Mouse (Mus musculus) monocyte, adult 5-6 weeks (primary cell): Measurements from ENCODE around the gene Cel. TPM values are rescaled to one million over a fixed set of nuclear protein-coding genes. Genes with fewer than 3 reads are reported as not detected.

Experiments used
- total RNA-seq: library from RNA; stranded (forward); fragments of 200-1000, 200-491, 200-594 nt; gene quantifications from 3 replicates; pipeline ENCODE4 v1.2.3, GENCODE M21; 2017

Cel gene
- total RNA-seq, 1 experiment from 2014 or later = not detected

Other genes with a start within 250 kb of the Cel start
- gene Ppp1r26, start 116.6 kb downstream of the Cel start, total RNA-seq = 0.10 TPM in 1 of 3 replicates, not detected in the others
- gene 1700007K13Rik, start 97.1 kb downstream of the Cel start, total RNA-seq = not detected in 3 replicates
- gene Mrps2, start 95.3 kb downstream of the Cel start, total RNA-seq = 6.6 to 12.3 TPM (median 7.7 TPM) in 3 replicates
- 0.76 to 1.8 TPM in 2 of 3 replicates, not detected in the other for gene Gbgt1, start 66.5 kb downstream of the Cel start, total RNA-seq
- not detected in 3 replicates for gene Gm10134, start 57.3 kb downstream of the Cel start, total RNA-seq
- 3.5 to 14.6 TPM (median 9.2 TPM) in 3 replicates for gene Ralgds, start 50.3 kb downstream of the Cel start, total RNA-seq
- gene Gtf3c5, start 20.3 kb upstream of the Cel start, total RNA-seq = 5.6 to 17.7 TPM (median 9.1 TPM) in 3 replicates
- gene Gfi1b, start 58.6 kb upstream of the Cel start, total RNA-seq = 1.6 to 8.2 TPM (median 4.6 TPM) in 3 replicates
- 14.2 to 29.8 TPM (median 24.7 TPM) in 3 replicates for gene Tsc1, start 77.8 kb upstream of the Cel start, total RNA-seq
- 1.3 to 10.1 TPM (median 3.3 TPM) in 3 replicates for gene Spaca9, start 136.3 kb upstream of the Cel start, total RNA-seq
- gene Ak8, start 136.8 kb upstream of the Cel start, total RNA-seq = 0.39 to 1.6 TPM in 2 of 3 replicates, not detected in the other